Mouse (Mus musculus): ENCODE data around the gene Cnnm2.

Gene Cnnm2

GRCm38 (mm10) chr19:46794181-46794580, 32.8 kb downstream of the Cnnm2 start:
- DNase-seq (ENCODE audit: low spot score in 2 of 2): no peak

GRCm38 (mm10) chr19:46799903-46800583, 38.6 kb downstream of the Cnnm2 start:
- no peak for DNase-seq (ENCODE audit: low spot score in 2 of 2)

- DNase-seq (ENCODE audit: low spot score in 2 of 2): no peak
These were observed 40.1 kb downstream of the Cnnm2 start for GRCm38 (mm10) chr19:46801492-46801891.

GRCm38 (mm10) chr19:46802306-46802705, 40.9 kb downstream of the Cnnm2 start:
- no peak for DNase-seq (ENCODE audit: low spot score in 2 of 2)

GRCm38 (mm10) chr19:46803732-46804131, 42.3 kb downstream of the Cnnm2 start:
- no peak for DNase-seq (ENCODE audit: low spot score in 2 of 2)

GRCm38 (mm10) chr19:46804751-46805150, 43.4 kb downstream of the Cnnm2 start:
- no peak for DNase-seq (ENCODE audit: low spot score in 2 of 2)

- no peak for DNase-seq (ENCODE audit: low spot score in 2 of 2)
These were observed 44.7 kb downstream of the Cnnm2 start for GRCm38 (mm10) chr19:46805933-46806688.

- DNase-seq (ENCODE audit: low spot score in 2 of 2): no peak
These were observed 46.9 kb downstream of the Cnnm2 start for GRCm38 (mm10) chr19:46808261-46808660.

GRCm38 (mm10) chr19:46809031-46809430, 47.6 kb downstream of the Cnnm2 start:
- DNase-seq (ENCODE audit: low spot score in 2 of 2): no peak

DNA sequence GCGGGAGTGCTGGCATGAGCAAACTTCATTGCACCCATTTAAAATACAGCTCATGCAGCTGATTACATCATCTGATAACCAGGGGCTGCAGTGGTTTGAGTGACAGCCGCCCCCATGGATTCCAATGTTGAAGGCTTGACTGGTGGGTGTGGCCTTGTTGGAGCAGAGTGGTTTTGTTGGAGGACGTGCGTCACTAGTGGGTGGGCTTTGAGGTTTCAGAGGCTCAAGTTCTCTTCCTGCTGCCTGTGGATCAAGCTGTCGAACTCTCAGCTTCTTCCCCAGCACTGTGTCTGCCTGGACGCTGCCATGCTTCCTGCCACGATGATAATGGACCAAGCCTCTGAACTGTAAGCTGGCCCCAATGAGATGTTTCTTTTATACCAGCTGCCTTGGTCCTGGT, 57.9 kb downstream of the Cnnm2 start:
- no peak for DNase-seq (ENCODE audit: low spot score in 2 of 2)

DNA sequence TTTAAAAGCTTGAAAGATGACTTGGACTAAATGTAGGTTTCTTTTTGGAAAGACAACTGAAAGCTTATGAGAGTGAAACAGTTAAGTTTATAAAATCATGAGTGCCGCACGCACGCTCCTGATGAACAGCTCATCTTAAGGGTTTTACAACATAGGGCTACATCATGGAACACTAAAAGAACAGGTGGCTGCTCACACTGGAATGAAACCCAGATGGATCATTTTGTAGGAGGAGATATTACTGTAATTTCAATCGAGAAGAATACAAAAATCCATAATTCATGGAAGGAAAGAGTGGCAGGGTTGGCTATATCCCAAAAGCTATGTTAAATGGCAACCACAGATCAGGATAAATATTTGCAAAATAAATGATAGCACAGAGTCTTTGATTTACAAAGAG, 61.1 kb downstream of the Cnnm2 start:
- no peak for DNase-seq (ENCODE audit: low spot score in 2 of 2)

DNA sequence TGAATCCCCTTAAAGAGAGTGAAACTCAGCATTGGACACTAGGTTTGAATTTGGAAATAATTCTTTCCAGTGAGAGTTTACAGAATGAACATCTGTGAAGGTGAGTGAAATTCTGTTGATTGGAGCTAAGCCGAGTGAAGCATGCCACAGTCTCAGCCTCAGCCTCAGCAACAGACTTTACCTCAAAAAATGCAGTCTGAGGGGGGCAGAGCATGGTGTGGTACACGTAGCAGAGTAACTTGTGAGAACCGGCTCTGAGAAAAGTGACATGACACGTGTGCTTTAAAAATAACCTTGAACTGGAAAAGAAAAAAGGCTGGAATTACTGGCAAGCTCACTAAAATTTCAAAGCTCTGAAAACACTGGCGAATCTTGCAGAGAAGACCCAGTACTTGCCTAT, 62.4 kb downstream of the Cnnm2 start:
- DNase-seq (ENCODE audit: low spot score in 2 of 2): no peak

DNA sequence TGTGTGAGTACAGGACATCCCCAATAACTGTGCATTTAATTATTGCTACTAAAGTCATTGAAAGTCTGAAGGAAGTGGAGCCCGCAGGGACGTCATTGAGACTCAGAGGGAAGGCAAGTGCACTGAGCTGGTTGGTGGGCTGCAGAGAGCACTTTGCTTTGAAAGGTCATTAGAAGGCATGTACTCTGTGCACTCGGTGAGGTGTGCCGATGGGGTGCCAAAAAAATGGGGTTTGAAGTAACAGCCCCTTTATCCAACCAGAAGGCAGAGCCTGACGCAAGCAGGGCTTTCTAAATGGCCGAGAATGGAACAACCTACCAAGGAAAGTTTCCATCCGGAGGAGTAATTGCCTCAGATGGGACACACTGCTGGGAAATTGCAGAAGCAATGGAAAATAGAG, 63.5 kb downstream of the Cnnm2 start:
- DNase-seq (ENCODE audit: low spot score in 2 of 2): no peak

- DNase-seq (ENCODE audit: low spot score in 2 of 2): no peak
These were observed 66.3 kb downstream of the Cnnm2 start for GRCm38 (mm10) chr19:46827654-46828165.

- DNase-seq (ENCODE audit: low spot score in 2 of 2): no peak
These were observed 67.6 kb downstream of the Cnnm2 start for GRCm38 (mm10) chr19:46828961-46829360.

GRCm38 (mm10) chr19:46831381-46831780, 70.0 kb downstream of the Cnnm2 start:
- no peak for DNase-seq (ENCODE audit: low spot score in 2 of 2)

DNA sequence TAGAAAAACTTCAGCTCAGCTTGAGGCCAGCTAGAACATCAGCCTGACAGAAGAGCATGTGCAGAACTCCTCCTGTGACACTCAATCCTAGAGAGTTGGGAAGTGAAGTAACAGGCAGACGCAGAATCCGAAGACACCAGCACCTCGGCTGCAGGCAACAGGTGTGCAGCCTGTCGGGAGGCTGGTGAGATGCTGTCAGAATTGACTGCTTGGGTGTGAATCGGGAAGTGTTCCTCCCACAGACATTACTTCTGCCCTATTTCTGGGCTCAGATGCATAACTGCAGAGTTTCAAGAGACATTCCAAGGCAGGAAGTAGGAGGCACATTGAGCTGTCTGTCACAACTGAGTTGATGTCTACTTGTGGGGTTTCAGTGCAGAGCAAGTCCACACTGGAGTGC, 72.9 kb downstream of the Cnnm2 start:
- no peak for DNase-seq (ENCODE audit: low spot score in 2 of 2)

DNA sequence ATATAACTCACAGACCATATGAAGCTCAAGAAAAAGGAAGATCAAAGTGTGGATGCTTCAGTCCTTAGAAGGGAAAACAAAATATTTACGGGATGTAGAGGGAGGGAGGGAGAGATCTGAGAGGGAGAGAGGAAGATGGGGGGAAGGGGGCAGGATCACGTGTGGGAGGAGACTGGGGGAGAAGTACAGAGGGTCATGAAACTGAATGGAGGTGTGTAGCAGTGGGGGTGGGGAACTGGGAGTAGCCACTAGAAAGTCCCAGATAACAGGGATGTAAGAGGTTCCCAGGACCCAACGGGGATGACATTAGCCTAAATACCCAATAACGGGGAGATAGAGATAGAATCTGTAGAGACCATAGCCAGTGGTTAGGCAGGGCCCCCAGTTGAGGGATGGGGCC, 73.9 kb downstream of the Cnnm2 start:
- DNase-seq (ENCODE audit: low spot score in 2 of 2): no peak

GRCm38 (mm10) chr19:46836085-46836484, 74.7 kb downstream of the Cnnm2 start:
- no peak for DNase-seq (ENCODE audit: low spot score in 2 of 2)

DNA sequence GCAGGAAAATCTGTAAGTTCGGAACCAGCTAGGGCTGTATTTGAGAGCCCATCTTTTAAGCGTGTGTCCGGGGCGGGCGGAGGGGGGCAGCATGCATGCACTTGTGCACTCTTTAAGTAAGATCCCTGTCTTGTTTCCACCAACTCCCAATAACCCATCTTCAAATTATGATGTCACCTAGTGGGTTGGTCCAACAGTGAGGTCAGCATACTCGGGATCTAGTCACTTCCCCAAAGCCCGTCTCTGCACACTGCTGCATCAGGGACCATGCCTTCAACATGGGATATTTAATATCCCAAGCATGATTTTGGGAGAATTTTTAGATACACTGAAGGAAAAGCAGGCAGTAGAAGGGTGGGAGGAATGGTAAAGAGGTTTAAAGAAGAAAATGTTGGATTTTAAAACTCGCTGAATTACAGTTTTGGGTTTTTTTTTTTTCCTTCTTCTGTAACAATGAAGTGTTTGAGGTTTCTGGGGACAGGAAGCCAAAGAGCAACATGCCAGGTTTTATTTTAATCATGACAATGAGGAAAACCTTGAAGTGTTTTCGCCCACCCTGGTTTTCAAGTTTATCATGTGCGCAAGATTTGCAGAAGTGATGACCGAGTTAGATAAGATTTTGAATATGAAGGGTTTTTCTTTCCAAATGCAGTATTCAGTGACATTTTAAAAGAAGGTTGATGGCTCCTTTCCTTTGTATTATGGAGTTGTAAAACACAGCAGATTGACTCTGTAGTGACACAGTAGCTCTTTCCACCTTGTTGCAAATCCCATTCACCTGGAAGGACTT, 76.1 kb downstream of the Cnnm2 start:
- no peak for DNase-seq (ENCODE audit: low spot score in 2 of 2)

DNA sequence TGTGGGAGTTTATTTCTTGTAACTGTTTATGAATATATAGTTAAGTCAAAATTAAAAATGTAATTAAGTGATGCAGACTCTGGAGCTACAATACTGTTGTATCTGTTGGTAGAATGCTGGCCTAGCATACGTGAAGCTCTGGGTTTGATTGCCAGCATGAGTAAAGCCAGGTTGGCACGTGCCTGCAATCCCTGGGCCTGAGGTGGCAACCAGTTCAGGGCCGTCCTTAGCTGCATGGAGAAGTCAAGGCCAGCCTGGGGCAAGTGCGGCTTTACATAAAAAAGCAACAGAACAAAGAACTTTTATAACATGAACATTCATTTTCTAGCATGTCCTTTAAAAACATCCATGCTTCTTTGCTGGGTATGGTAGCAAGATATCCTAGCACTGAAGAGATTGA, 79.6 kb downstream of the Cnnm2 start:
- DNase-seq (ENCODE audit: low spot score in 2 of 2): no peak

DNA sequence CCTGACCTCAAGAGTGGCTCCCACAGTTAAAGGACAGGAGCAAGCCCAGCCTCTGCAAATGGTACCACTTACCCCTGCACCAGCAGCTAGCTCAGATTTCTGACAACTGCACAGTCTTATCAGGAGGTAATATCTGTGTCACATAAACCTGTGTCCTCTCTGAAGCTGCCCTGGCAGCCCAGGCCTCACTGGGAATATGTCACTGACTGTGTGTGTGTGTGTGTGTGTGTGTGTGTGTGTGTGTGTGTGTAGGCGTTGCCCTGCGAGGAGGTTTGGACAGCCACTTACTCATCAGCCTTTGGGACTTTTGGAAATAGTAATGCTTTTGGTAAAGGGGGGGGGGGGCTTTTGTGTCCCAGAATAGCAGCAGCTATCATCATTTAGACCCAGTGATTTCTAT, 81.6 kb downstream of the Cnnm2 start:
- no peak for DNase-seq (ENCODE audit: low spot score in 2 of 2)
